Mouse (Mus musculus): Measurements from ENCODE around the gene App.

- TF ChIP-seq GATA1 (IDR thresholded peaks at IDR 0.05; ENCODE audit: borderline replicate concordance, low read length): no peak
- no peak for TF ChIP-seq FLI1 (IDR thresholded peaks at IDR 0.05; ENCODE audit: low read length)
Measured at GRCm38 (mm10) chr16:85012695-85013094, 160.9 kb downstream of the App start.

Data from megakaryocyte, embryonic 14.5 days (primary cell).